Mouse (Mus musculus): Measurements from ENCODE around the gene Il1rl2. TPM values are rescaled to one million over a fixed set of nuclear protein-coding genes. Genes with fewer than 3 reads are reported as not detected.

The Il1rl2 gene
- polyA plus RNA-seq (2012; ENCODE audit: insufficient read depth, low replicate concordance) = 0.02 and 0.55 TPM in 2 replicates

DNA sequence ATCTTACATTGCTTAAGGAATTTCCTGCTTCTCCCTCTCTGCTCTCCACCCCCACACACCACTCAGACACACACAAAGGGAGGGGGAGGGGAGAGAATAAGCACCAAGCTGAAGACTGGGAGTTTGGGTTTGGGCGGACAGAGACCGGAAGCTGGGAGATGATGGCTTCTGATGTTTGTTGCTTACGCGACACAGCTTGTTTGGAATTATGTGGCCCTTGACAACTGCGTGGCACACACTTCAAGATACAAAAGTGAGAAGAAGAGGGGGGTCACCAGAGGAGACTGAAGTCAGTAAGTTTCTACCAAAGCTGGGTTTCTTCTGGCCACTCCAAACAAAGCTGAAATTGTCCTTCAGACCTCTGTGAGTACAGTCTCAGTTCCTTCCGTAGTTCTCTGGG lies at the start of gene Il1rl2:
Gene Il1rl2 (plus strand): TSS at position 154 of the 400 bp plus-strand sequence.
- no peaks in the 10 kb centered on the region for H3K36me3 ChIP-seq (replicated peaks; ENCODE audit: low read length)
- TF ChIP-seq FLI1 (IDR thresholded peaks at IDR 0.05; ENCODE audit: low read length) = no peak
- TF ChIP-seq GATA1 (IDR thresholded peaks at IDR 0.05; ENCODE audit: borderline replicate concordance, low read length) = no peak
- peaks cover 8% of the 10 kb centered on the region for H3K4me1 ChIP-seq
- peak within 1 kb of the TSS; percentile 66 for H3K4me3 ChIP-seq (replicated peaks)
- H3K27me3 ChIP-seq (replicated peaks) = peaks cover 7% of the 10 kb centered on the region
- no peaks in the 10 kb centered on the region for H3K9me3 ChIP-seq

DNA sequence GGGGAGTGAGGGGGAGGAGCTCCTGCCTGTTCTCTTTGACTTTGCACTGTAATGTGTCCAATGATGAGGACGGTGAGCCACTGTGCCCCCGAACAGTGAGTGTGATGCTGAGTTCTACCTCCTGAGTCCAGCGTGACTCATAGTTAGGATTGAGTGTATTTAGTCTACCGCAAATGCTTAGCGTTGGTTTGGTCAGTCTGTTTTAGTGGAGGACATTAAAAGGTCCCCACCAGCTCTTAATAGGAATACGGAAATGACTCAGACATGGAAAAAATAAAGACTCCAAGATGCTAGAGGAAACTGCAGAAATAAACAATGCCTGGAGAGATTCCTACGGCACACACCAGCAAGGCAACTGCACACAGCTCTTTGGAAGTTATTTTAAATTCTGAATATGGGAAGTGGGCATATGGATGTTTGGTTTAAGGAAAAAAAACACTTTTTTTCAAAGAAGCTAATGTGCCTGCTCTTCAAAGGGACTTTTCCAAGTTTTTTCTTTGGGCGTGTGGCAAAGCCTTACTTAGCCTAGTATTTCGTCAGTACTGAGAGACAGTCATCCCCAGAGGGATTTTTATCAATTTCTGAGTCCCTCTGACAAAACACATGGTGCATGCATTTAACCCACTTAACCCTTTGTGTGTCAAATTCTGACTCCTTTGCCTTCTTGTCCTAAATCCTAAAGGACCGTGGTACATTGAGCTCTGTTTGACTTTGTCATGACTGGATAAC lies 49.0 kb upstream of the Il1rl2 start:
- H3K9me3 ChIP-seq = no peaks in the 10 kb centered on the region
- peaks cover 20% of the 10 kb centered on the region for H3K4me1 ChIP-seq
- TF ChIP-seq FLI1 (IDR thresholded peaks at IDR 0.05; ENCODE audit: low read length) (no peak), GATA1 (IDR thresholded peaks at IDR 0.05; ENCODE audit: borderline replicate concordance, low read length) (no peak)
- no peak overlapping the region for H3K4me3 ChIP-seq (replicated peaks)
- H3K27me3 ChIP-seq (replicated peaks) = peaks cover 23% of the 10 kb centered on the region
- H3K36me3 ChIP-seq (replicated peaks; ENCODE audit: low read length) = no peaks in the 10 kb centered on the region

DNA sequence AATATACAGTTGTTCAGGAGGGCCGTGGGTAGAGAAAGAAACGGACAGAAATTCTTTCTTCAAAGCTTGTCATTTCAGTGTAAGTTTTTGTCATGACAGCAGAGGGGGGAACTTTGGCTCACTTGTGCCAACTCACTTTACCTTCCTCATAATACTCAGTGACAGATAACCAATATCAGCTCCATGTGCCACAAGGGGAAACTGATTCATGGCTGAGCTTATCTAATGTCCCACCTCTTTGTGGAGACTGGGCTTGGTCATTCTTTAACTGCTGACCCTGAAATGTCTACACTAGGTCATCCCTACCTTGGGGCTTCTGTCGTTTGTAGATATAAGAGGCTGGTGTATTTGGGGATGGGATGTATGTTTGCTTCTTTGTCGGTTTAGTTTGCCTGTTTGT lies 46.5 kb upstream of the Il1rl2 start:
- Histone ChIP-seq H3K4me1 (peaks cover 7% of the 10 kb centered on the region), H3K27me3 (replicated peaks) (peaks cover 18% of the 10 kb centered on the region), H3K4me3 (replicated peaks) (no peak overlapping the region), H3K36me3 (replicated peaks; ENCODE audit: low read length) (no peaks in the 10 kb centered on the region), H3K9me3 (no peaks in the 10 kb centered on the region)
- TF ChIP-seq FLI1 (IDR thresholded peaks at IDR 0.05; ENCODE audit: low read length) = no peak
- no peak for TF ChIP-seq GATA1 (IDR thresholded peaks at IDR 0.05; ENCODE audit: borderline replicate concordance, low read length)

DNA sequence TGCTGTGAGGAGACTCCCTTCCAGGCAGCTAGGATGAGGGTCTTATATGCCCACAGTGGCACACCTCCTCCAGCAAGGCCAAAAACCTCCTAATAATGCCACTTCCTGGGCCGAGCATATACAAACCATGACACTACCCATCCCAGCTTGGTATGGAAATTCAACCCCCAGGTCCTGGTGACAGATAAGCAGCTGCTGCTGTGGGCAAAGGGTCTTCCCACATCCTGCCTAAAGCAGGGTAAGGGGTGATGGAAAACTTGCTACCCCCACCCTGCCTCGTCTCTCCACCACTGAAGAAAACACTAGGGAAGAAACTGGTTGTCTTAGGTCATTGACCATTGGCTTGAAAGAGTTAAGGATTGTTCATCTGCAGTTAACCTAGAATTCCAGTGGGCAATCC lies 45.7 kb upstream of the Il1rl2 start:
- H3K36me3 ChIP-seq (replicated peaks; ENCODE audit: low read length) = no peaks in the 10 kb centered on the region
- H3K27me3 ChIP-seq (replicated peaks) = peaks cover 17% of the 10 kb centered on the region
- peaks cover 7% of the 10 kb centered on the region for H3K4me1 ChIP-seq
- H3K4me3 ChIP-seq (replicated peaks) = no peak overlapping the region
- no peaks in the 10 kb centered on the region for H3K9me3 ChIP-seq
- TF ChIP-seq GATA1 (IDR thresholded peaks at IDR 0.05; ENCODE audit: borderline replicate concordance, low read length) (no peak), FLI1 (IDR thresholded peaks at IDR 0.05; ENCODE audit: low read length) (no peak)

DNA sequence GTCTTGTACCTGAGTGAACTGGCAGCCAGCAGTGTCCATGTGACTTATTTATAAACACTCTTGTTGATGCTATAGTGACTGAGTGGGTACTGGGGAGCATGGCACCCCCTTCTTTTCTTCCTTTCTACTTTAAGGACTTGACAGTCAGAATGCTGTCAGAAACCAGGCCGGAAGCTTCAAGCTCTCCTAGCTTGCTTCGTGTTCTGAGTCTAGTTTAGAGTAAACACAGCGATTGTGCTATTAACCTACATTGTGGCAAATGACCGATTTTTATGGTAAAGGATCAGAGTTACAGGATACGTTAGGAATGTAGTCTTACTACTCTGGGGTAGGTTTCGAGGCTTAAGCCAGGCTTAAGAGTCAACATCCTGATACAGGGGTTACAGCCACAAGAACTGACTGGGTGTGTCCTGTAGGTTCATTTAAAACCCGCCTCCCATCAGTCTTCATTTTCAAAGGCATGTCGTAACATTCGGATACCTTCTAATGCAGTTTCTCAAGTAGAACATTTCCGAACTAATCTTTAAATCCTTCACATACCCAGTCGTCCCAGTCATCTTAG lies 45.1 kb upstream of the Il1rl2 start:
- peaks cover 12% of the 10 kb centered on the region for H3K27me3 ChIP-seq (replicated peaks)
- no peaks in the 10 kb centered on the region for H3K9me3 ChIP-seq
- no peaks in the 10 kb centered on the region for H3K36me3 ChIP-seq (replicated peaks; ENCODE audit: low read length)
- TF ChIP-seq FLI1 (IDR thresholded peaks at IDR 0.05; ENCODE audit: low read length) (no peak), GATA1 (IDR thresholded peaks at IDR 0.05; ENCODE audit: borderline replicate concordance, low read length) (no peak)
- no peak overlapping the region for H3K4me3 ChIP-seq (replicated peaks)
- peaks cover 7% of the 10 kb centered on the region for H3K4me1 ChIP-seq

DNA sequence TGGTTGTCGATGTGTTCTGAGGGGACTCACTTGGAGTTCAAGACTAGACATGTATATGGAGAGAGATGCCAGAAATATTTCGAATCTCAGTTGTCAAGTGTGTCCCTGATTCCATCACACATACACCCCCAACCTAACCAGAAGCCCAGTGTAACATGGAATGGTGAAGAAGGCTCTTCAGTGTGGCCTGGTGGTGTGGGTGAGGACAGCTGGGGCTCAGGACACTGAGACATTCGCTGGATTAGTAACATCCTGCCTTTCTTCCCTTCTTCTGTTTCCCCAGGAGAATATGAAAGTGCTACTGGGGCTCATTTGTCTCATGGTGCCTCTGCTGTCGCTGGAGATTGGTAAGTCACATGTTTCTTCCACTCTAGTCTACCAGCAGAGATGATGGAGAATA lies 42.5 kb upstream of the Il1rl2 start:
- peaks cover 5% of the 10 kb centered on the region for H3K27me3 ChIP-seq (replicated peaks)
- H3K9me3 ChIP-seq = no peaks in the 10 kb centered on the region
- peak overlapping the region; percentile 14 for H3K4me3 ChIP-seq (replicated peaks)
- H3K4me1 ChIP-seq = peaks cover 7% of the 10 kb centered on the region
- no peak for TF ChIP-seq FLI1 (IDR thresholded peaks at IDR 0.05; ENCODE audit: low read length)
- no peak for TF ChIP-seq GATA1 (IDR thresholded peaks at IDR 0.05; ENCODE audit: borderline replicate concordance, low read length)
- H3K36me3 ChIP-seq (replicated peaks; ENCODE audit: low read length) = no peaks in the 10 kb centered on the region

DNA sequence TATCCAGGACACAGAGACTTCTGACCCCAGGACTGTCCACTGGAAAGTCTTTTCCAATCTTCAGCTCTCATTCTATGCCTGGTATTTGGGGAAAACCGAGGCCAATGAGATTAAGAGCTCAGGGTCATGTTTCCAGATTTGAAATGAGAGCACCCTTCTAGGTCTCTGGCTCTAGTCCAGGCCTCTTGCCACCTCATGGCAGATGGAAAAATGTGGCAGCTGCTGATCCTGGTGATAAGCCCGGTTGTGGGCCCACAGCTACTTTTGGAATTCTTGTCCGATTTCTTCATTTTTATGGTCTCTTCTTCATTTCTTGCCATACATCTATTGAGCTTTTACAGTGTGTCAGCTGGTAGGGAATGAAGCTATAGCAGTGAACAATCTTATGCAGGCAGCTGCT lies 42.0 kb upstream of the Il1rl2 start:
- Histone ChIP-seq H3K27me3 (replicated peaks) (peaks cover 5% of the 10 kb centered on the region), H3K4me3 (replicated peaks) (no peak overlapping the region), H3K4me1 (peaks cover 7% of the 10 kb centered on the region), H3K36me3 (replicated peaks; ENCODE audit: low read length) (no peaks in the 10 kb centered on the region), H3K9me3 (no peaks in the 10 kb centered on the region)
- TF ChIP-seq FLI1 (IDR thresholded peaks at IDR 0.05; ENCODE audit: low read length) = no peak
- no peak for TF ChIP-seq GATA1 (IDR thresholded peaks at IDR 0.05; ENCODE audit: borderline replicate concordance, low read length)

DNA sequence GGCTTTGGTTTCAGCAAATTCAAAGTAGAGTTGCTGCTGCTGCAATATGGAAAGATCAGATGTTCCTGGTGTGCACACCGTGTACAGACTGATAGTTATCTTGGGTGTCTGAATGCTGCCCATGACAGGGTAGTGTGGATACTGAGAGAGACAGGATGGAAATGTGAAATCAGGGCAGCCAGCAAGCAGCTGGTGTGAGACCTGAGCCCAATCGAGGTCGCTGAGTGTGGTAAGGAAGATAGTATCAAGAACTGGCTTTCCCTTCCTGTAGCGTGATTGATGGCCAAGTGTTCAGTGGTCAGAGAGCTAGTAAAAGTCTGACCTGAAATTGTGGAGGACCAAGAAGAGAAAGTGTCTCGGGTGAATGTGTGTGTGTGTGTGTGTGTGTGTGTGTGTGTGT lies 40.4 kb upstream of the Il1rl2 start:
- Histone ChIP-seq H3K9me3 (no peaks in the 10 kb centered on the region), H3K4me3 (replicated peaks) (no peak overlapping the region), H3K27me3 (replicated peaks) (peaks cover 7% of the 10 kb centered on the region), H3K36me3 (replicated peaks; ENCODE audit: low read length) (no peaks in the 10 kb centered on the region), H3K4me1 (no peaks in the 10 kb centered on the region; the same call in 1 of the 2 replicates)
- TF ChIP-seq GATA1 (IDR thresholded peaks at IDR 0.05; ENCODE audit: borderline replicate concordance, low read length) = no peak

DNA sequence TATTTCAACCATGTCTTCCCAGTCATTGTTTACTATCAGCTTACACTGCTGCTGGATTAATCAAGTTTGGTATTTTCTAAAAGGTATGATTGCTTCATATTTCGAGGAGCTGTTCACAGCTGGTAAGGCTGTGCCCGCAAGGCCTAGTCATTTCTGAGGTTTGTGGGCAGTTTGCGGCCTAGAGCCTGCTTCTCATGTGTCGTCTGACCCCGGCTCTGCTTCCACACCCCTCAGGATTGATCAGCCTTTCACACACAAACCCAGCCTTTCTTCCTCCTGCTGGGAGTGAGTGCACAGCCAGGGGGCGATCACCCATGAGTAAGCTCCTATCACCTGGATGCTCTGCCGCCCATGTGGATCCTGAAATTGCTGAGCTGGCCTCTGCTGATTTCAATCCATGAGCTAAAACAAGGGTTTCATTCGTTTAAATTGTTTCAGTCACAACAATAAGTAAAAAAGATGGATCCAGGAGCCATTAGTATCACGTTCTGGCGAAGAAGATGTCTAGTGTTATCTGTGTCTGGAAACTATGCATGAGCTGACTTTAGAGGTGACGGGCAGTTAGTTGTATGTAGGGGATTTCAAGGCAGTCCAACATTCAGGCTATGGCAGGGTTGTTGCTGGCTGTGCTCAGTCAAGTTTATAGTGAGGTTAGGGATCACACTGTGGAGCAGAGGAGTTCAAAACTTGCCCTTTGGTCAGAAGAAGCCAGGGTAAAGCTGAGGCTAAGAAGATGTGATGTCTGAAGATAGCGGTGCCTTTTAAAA lies 33.7 kb upstream of the Il1rl2 start:
- no peak overlapping the region for H3K4me3 ChIP-seq (replicated peaks)
- H3K36me3 ChIP-seq (replicated peaks; ENCODE audit: low read length) = no peaks in the 10 kb centered on the region
- TF ChIP-seq FLI1 (IDR thresholded peaks at IDR 0.05; ENCODE audit: low read length) = no peak
- TF ChIP-seq GATA1 (IDR thresholded peaks at IDR 0.05; ENCODE audit: borderline replicate concordance, low read length) = no peak
- H3K4me1 ChIP-seq = no peaks in the 10 kb centered on the region
- peaks cover 2% of the 10 kb centered on the region for H3K27me3 ChIP-seq (replicated peaks)
- H3K9me3 ChIP-seq = no peaks in the 10 kb centered on the region

DNA sequence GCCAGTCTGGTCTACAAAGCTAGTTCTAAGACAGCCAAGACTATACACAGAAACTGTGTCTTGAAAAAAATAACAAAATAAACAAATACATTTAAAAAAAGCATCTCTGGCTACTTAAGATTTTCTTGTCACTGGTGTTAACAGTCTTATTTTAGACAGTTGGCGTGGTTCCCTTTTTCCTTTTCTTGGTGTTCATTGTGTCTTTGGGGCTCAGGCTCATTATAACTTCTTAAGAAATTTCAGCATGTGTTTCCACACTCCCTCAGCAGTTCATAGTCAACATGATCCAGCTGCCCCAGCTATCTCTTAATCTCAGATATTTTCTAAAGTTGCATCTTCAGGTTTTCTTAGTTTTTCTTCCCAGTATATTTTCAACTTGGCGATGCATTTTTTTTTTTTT lies 32.2 kb upstream of the Il1rl2 start:
- H3K9me3 ChIP-seq = no peaks in the 10 kb centered on the region
- no peaks in the 10 kb centered on the region for H3K4me1 ChIP-seq
- H3K27me3 ChIP-seq (replicated peaks) = peaks cover 2% of the 10 kb centered on the region
- H3K36me3 ChIP-seq (replicated peaks; ENCODE audit: low read length) = no peaks in the 10 kb centered on the region
- no peak overlapping the region for H3K4me3 ChIP-seq (replicated peaks)
- TF ChIP-seq GATA1 (IDR thresholded peaks at IDR 0.05; ENCODE audit: borderline replicate concordance, low read length) (no peak), FLI1 (IDR thresholded peaks at IDR 0.05; ENCODE audit: low read length) (no peak)
